Mouse (Mus musculus): ENCODE measurements at regions not wholly inside any gene's neighbourhood (a gene's known extent, or its start where the extent isn't known, plus 50 kb on each side); places are given as distances from the start of the nearest gene placed in this dataset.

DNA sequence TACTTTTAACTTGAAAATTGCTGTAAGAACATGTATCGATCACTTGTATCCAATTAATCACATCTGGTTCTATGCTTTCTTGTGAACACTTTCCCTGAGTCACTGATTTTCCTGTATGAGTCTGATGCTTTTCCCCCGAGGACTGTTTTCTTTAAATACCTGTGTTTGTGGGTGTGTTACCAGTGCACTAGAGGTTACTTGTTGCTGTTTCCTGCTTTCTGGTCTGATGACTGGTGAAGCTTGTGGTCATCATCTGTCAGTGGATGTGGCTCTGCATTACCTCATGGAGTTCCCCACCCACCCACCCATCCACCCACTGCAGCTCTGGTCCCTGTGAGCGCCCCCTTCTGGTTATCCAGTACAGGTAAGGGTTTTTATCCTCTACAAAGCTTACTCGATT is 88.3 kb upstream of the Spdye4c start:
- TF ChIP-seq CTCF (IDR thresholded peaks at IDR 0.05; ENCODE audit: low read depth): no peak
- TF ChIP-seq EP300 (IDR thresholded peaks at IDR 0.05; ENCODE audit: low read depth): no peak

All from liver, embryonic 14.5 days (tissue).